Mouse (Mus musculus): ENCODE measurements around the gene Hps6. TPM values are rescaled to one million over a fixed set of nuclear protein-coding genes. Genes with fewer than 3 reads are reported as not detected.

Gene Hps6
- polyA plus RNA-seq, 1 experiment from 2014 or later: 3.0 TPM

GRCm38 (mm10) chr19:46016023-46016422 is 12.7 kb downstream of the Hps6 start:
- WGBS (ENCODE audit: insufficient replicate concordance): 67% methylated on average over 2 of the region's 2 CpGs
- Histone ChIP-seq H3K27me3 (ENCODE audit: control insufficient read depth, insufficient read depth, low read length) (no peaks in the 10 kb centered on the region), H3K9ac (ENCODE audit: low read depth, low read length) (no peak overlapping the region)

GRCm38 (mm10) chr19:46024959-46025358 is 21.7 kb downstream of the Hps6 start:
- WGBS (ENCODE audit: insufficient replicate concordance): 77% methylated on average over 6 of the region's 6 CpGs
- no peak overlapping the region for H3K4me3 ChIP-seq (ENCODE audit: low read depth, low read length)

More at GRCm38 (mm10) chr19:46016023-46016422, 12.7 kb downstream of the Hps6 start:
- H3K4me1 ChIP-seq (ENCODE audit: control insufficient read depth, insufficient read depth, low read length): no peaks in the 10 kb centered on the region
- H3K4me2 ChIP-seq: no peak overlapping the region
- H3K36me3 ChIP-seq (ENCODE audit: control insufficient read depth, insufficient read depth, low read length): no peaks in the 10 kb centered on the region
- no peak overlapping the region for H3K4me3 ChIP-seq (ENCODE audit: low read depth, low read length)
- ATAC-seq (replicated peaks; ENCODE audit: insufficient number of reproducible peaks, low FRiP score, low TSS enrichment): no peak
- no peak overlapping the region for H3K27ac ChIP-seq (ENCODE audit: low read depth, low read length)
- H3K9me3 ChIP-seq (replicated peaks; ENCODE audit: control insufficient read depth, low read length): no peaks in the 10 kb centered on the region

GRCm38 (mm10) chr19:46026567-46026966 is 23.3 kb downstream of the Hps6 start:
- Histone ChIP-seq H3K4me3 (ENCODE audit: low read depth, low read length) (no peak overlapping the region), H3K9ac (ENCODE audit: low read depth, low read length) (no peak overlapping the region), H3K4me1 (ENCODE audit: control insufficient read depth, insufficient read depth, low read length) (peaks cover 3% of the 10 kb centered on the region; the same call in 1 of the 2 replicates), H3K36me3 (ENCODE audit: control insufficient read depth, insufficient read depth, low read length) (peaks cover 6% of the 10 kb centered on the region), H3K27me3 (ENCODE audit: control insufficient read depth, insufficient read depth, low read length) (no peaks in the 10 kb centered on the region), H3K9me3 (replicated peaks; ENCODE audit: control insufficient read depth, low read length) (no peaks in the 10 kb centered on the region), H3K4me2 (0 out of 2 replicates have a peak overlapping the region, but pooled peaks have one; percentile 4), H3K27ac (ENCODE audit: low read depth, low read length) (no peak overlapping the region)
- peak; percentile 44; the same call in 1 of the 2 replicates for ATAC-seq (replicated peaks; ENCODE audit: insufficient number of reproducible peaks, low FRiP score, low TSS enrichment)
- 44% methylated on average over 8 of the region's 8 CpGs for WGBS (ENCODE audit: insufficient replicate concordance)

More at GRCm38 (mm10) chr19:46024959-46025358, 21.7 kb downstream of the Hps6 start:
- Histone ChIP-seq H3K27ac (ENCODE audit: low read depth, low read length) (no peak overlapping the region), H3K27me3 (ENCODE audit: control insufficient read depth, insufficient read depth, low read length) (no peaks in the 10 kb centered on the region), H3K36me3 (ENCODE audit: control insufficient read depth, insufficient read depth, low read length) (no peaks in the 10 kb centered on the region), H3K4me2 (no peak overlapping the region), H3K9me3 (replicated peaks; ENCODE audit: control insufficient read depth, low read length) (no peaks in the 10 kb centered on the region), H3K9ac (ENCODE audit: low read depth, low read length) (no peak overlapping the region), H3K4me1 (ENCODE audit: control insufficient read depth, insufficient read depth, low read length) (peaks cover 3% of the 10 kb centered on the region; the same call in 1 of the 2 replicates)
- ATAC-seq (replicated peaks; ENCODE audit: insufficient number of reproducible peaks, low FRiP score, low TSS enrichment): no peak

GRCm38 (mm10) chr19:46028747-46029320 is 25.5 kb downstream of the Hps6 start:
- Histone ChIP-seq H3K9me3 (replicated peaks; ENCODE audit: control insufficient read depth, low read length) (no peaks in the 10 kb centered on the region), H3K36me3 (ENCODE audit: control insufficient read depth, insufficient read depth, low read length) (peaks cover 24% of the 10 kb centered on the region), H3K9ac (ENCODE audit: low read depth, low read length) (no peak overlapping the region), H3K27ac (ENCODE audit: low read depth, low read length) (no peak overlapping the region), H3K4me1 (ENCODE audit: control insufficient read depth, insufficient read depth, low read length) (peaks cover 3% of the 10 kb centered on the region; the same call in 1 of the 2 replicates), H3K27me3 (ENCODE audit: control insufficient read depth, insufficient read depth, low read length) (no peaks in the 10 kb centered on the region), H3K4me2 (no peak overlapping the region), H3K4me3 (ENCODE audit: low read depth, low read length) (no peak overlapping the region)
- no peak for ATAC-seq (replicated peaks; ENCODE audit: insufficient number of reproducible peaks, low FRiP score, low TSS enrichment)
- WGBS (ENCODE audit: insufficient replicate concordance): 68% methylated on average over 11 of the region's 11 CpGs

GRCm38 (mm10) chr19:46029652-46030051 is 26.3 kb downstream of the Hps6 start:
- 96% methylated on average over 1 of the region's 1 CpGs for WGBS (ENCODE audit: insufficient replicate concordance)
- no peak overlapping the region for H3K4me2 ChIP-seq
- no peak for ATAC-seq (replicated peaks; ENCODE audit: insufficient number of reproducible peaks, low FRiP score, low TSS enrichment)

GRCm38 (mm10) chr19:46030196-46030983 is 27.1 kb downstream of the Hps6 start:
- peaks cover 39% of the 10 kb centered on the region for H3K36me3 ChIP-seq (ENCODE audit: control insufficient read depth, insufficient read depth, low read length)

More at GRCm38 (mm10) chr19:46029652-46030051, 26.3 kb downstream of the Hps6 start:
- Histone ChIP-seq H3K4me1 (ENCODE audit: control insufficient read depth, insufficient read depth, low read length) (peaks cover 3% of the 10 kb centered on the region; the same call in 1 of the 2 replicates), H3K9me3 (replicated peaks; ENCODE audit: control insufficient read depth, low read length) (no peaks in the 10 kb centered on the region), H3K36me3 (ENCODE audit: control insufficient read depth, insufficient read depth, low read length) (peaks cover 32% of the 10 kb centered on the region), H3K27me3 (ENCODE audit: control insufficient read depth, insufficient read depth, low read length) (no peaks in the 10 kb centered on the region), H3K27ac (ENCODE audit: low read depth, low read length) (no peak overlapping the region), H3K4me3 (ENCODE audit: low read depth, low read length) (no peak overlapping the region), H3K9ac (ENCODE audit: low read depth, low read length) (no peak overlapping the region)

GRCm38 (mm10) chr19:46031689-46032432 is 28.6 kb downstream of the Hps6 start:
- no peak; the same call in 1 of the 2 replicates for ATAC-seq (replicated peaks; ENCODE audit: insufficient number of reproducible peaks, low FRiP score, low TSS enrichment)
- Histone ChIP-seq H3K4me3 (ENCODE audit: low read depth, low read length) (no peak overlapping the region), H3K27ac (ENCODE audit: low read depth, low read length) (0 out of 2 replicates have a peak overlapping the region, but pooled peaks have one; percentile 29), H3K4me2 (no peak overlapping the region), H3K9me3 (replicated peaks; ENCODE audit: control insufficient read depth, low read length) (no peaks in the 10 kb centered on the region), H3K4me1 (ENCODE audit: control insufficient read depth, insufficient read depth, low read length) (no peaks in the 10 kb centered on the region), H3K36me3 (ENCODE audit: control insufficient read depth, insufficient read depth, low read length) (peaks cover 47% of the 10 kb centered on the region), H3K9ac (ENCODE audit: low read depth, low read length) (no peak overlapping the region), H3K27me3 (ENCODE audit: control insufficient read depth, insufficient read depth, low read length) (no peaks in the 10 kb centered on the region)
- WGBS (ENCODE audit: insufficient replicate concordance): 77% methylated on average over 9 of the region's 9 CpGs

More at GRCm38 (mm10) chr19:46030196-46030983, 27.1 kb downstream of the Hps6 start:
- H3K4me2 ChIP-seq: no peak overlapping the region
- peaks cover 3% of the 10 kb centered on the region; the same call in 1 of the 2 replicates for H3K4me1 ChIP-seq (ENCODE audit: control insufficient read depth, insufficient read depth, low read length)
- no peak overlapping the region for H3K9ac ChIP-seq (ENCODE audit: low read depth, low read length)
- 89% methylated on average over 10 of the region's 10 CpGs for WGBS (ENCODE audit: insufficient replicate concordance)
- no peaks in the 10 kb centered on the region for H3K27me3 ChIP-seq (ENCODE audit: control insufficient read depth, insufficient read depth, low read length)
- no peaks in the 10 kb centered on the region for H3K9me3 ChIP-seq (replicated peaks; ENCODE audit: control insufficient read depth, low read length)
- H3K4me3 ChIP-seq (ENCODE audit: low read depth, low read length): no peak overlapping the region
- no peak overlapping the region for H3K27ac ChIP-seq (ENCODE audit: low read depth, low read length)
- no peak for ATAC-seq (replicated peaks; ENCODE audit: insufficient number of reproducible peaks, low FRiP score, low TSS enrichment)

Measured in heart, embryonic 11.5 days (tissue).